Mouse (Mus musculus) testis, adult 2 months (tissue): ENCODE data around the gene Olfr181. TPM values are rescaled to one million over a fixed set of nuclear protein-coding genes. Genes with fewer than 3 reads are reported as not detected.

Experiments used
- H3K27ac ChIP-seq: fragments of 200-500 bp; 2 replicates; pipeline ENCODE4 v1.5.1; 2012; ENCODE audit warnings: low read depth, low read length; ENCODE audit not compliant: control insufficient read depth, insufficient read depth
- H3K27me3 ChIP-seq: fragments of 200-500 bp; 2 replicates; pipeline ENCODE4 v1.6.1; 2012; ENCODE audit warnings: mild to moderate bottlenecking, low read length, moderate library complexity; ENCODE audit not compliant: control insufficient read depth, insufficient read depth
- H3K36me3 ChIP-seq: fragments of 200-500 bp; 2 replicates; pipeline ENCODE4 v1.6.1; 2012; ENCODE audit warnings: mild to moderate bottlenecking, low read length; ENCODE audit not compliant: control insufficient read depth, insufficient read depth
- H3K4me1 ChIP-seq: fragments of 200-500 bp; 2 replicates; pipeline ENCODE4 v1.6.1; 2012; ENCODE audit warnings: low read length; ENCODE audit not compliant: control insufficient read depth, insufficient read depth
- H3K4me3 ChIP-seq: fragments of 200-500 bp; 2 replicates; pipeline ENCODE4 v1.5.1; 2012; ENCODE audit warnings: low read depth, mild to moderate bottlenecking, low read length, moderate library complexity, mixed read lengths; ENCODE audit not compliant: control insufficient read depth
- CTCF ChIP-seq: fragments of 200-500 bp; IDR thresholded peaks from 2 replicates; pipeline ENCODE4 v1.5.1; 2012; ENCODE audit warnings: low read depth, mild to moderate bottlenecking, inconsistent platforms, low read length, moderate library complexity; ENCODE audit not compliant: control insufficient read depth, insufficient read depth, insufficient replicate concordance
- POLR2A ChIP-seq: fragments of 200-500 bp; IDR thresholded peaks from 2 replicates; pipeline ENCODE4 v1.6.1; 2012; ENCODE audit warnings: low read depth, mild to moderate bottlenecking, inconsistent platforms, low read length, moderate library complexity; ENCODE audit not compliant: control insufficient read depth
- polyA plus RNA-seq: library from polyadenylated mRNA; depleted of rRNA; stranded (reverse); fragments of >200 nt; gene quantifications from 2 replicates; pipeline ENCODE4 v1.2.3, GENCODE M21; 2012; rRNA removed

Olfr181 gene
- polyA plus RNA-seq: 0.28 and 0.83 TPM in 2 replicates

GRCm38 (mm10) chr16:58928655-58929054, at the start of gene Olfr181:
Gene Olfr181, minus strand, starts transcription at chr16:58928755.
- no peaks in the 10 kb centered on the region for H3K27me3 ChIP-seq

GRCm38 (mm10) chr16:58929292-58929691, 737 bp upstream of the Olfr181 start, which contains the start of gene Olfr180:
Gene Olfr180, minus strand, starts transcription at chr16:58929392.
- no peak within 1 kb of the TSS; the same call in 1 of the 2 replicates for H3K4me3 ChIP-seq
- H3K27me3 ChIP-seq: no peaks in the 10 kb centered on the region
- TF ChIP-seq CTCF: no peak
- TF ChIP-seq POLR2A: no peak
- H3K4me1 ChIP-seq: no peaks in the 10 kb centered on the region
- no peaks in the 10 kb centered on the region for H3K36me3 ChIP-seq
- no peak within 1 kb of the TSS for H3K27ac ChIP-seq

More at GRCm38 (mm10) chr16:58928655-58929054, at the start of gene Olfr181:
- Histone ChIP-seq H3K4me3 (no peak within 1 kb of the TSS; the same call in 1 of the 2 replicates), H3K4me1 (no peaks in the 10 kb centered on the region), H3K36me3 (no peaks in the 10 kb centered on the region), H3K27ac (no peak within 1 kb of the TSS)
- TF ChIP-seq CTCF (no peak), POLR2A (no peak)

- TF ChIP-seq POLR2A (no peak), CTCF (no peak)
- no peaks in the 10 kb centered on the region for H3K36me3 ChIP-seq
- H3K4me1 ChIP-seq: no peaks in the 10 kb centered on the region
- no peaks in the 10 kb centered on the region for H3K27me3 ChIP-seq
- no peak within 1 kb of the TSS for H3K27ac ChIP-seq
- H3K4me3 ChIP-seq: no peak within 1 kb of the TSS
These were observed 36.6 kb downstream of the Olfr181 start, which contains the start of gene Olfr178 for GRCm38 (mm10) chr16:58891963-58892362. Gene Olfr178, minus strand, starts transcription at chr16:58892063.

- no peak for TF ChIP-seq CTCF
- no peak for TF ChIP-seq POLR2A
- no peaks in the 10 kb centered on the region for H3K4me1 ChIP-seq
- H3K4me3 ChIP-seq: no peak overlapping the region
- H3K27me3 ChIP-seq: no peaks in the 10 kb centered on the region
- H3K36me3 ChIP-seq: no peaks in the 10 kb centered on the region
- no peak overlapping the region for H3K27ac ChIP-seq
These were observed 44.1 kb downstream of the Olfr181 start for GRCm38 (mm10) chr16:58884416-58884815.

Other genes with a start within 250 kb of the Olfr181 start
- gene Gpr15, start 209.7 kb downstream of the Olfr181 start, polyA plus RNA-seq: 3.8 and 4.2 TPM in 2 replicates
- gene Cldnd1, start 200.8 kb downstream of the Olfr181 start, polyA plus RNA-seq: 50.2 and 50.5 TPM in 2 replicates
- gene Olfr172, start 165.6 kb downstream of the Olfr181 start, polyA plus RNA-seq: not detected in 2 replicates
- not detected in 2 replicates for gene Olfr173, start 128.5 kb downstream of the Olfr181 start, polyA plus RNA-seq
- not detected in 2 replicates for gene Olfr175-ps1, start 102.0 kb downstream of the Olfr181 start, polyA plus RNA-seq
- not detected in 2 replicates for gene Olfr177, start 54.0 kb downstream of the Olfr181 start, polyA plus RNA-seq
- gene Olfr178, start 36.7 kb downstream of the Olfr181 start, polyA plus RNA-seq: not detected in 2 replicates
- 0.27 and 0.34 TPM in 2 replicates for gene Olfr180, start 637 bp upstream of the Olfr181 start, polyA plus RNA-seq
- 0.22 and 0.28 TPM in 2 replicates for gene Olfr183, start 66.6 kb upstream of the Olfr181 start, polyA plus RNA-seq
- not detected in 2 replicates for gene Olfr186, start 101.5 kb upstream of the Olfr181 start, polyA plus RNA-seq
- not detected in 2 replicates for gene Olfr187, start 111.0 kb upstream of the Olfr181 start, polyA plus RNA-seq
- not detected in 2 replicates for gene Olfr190, start 149.2 kb upstream of the Olfr181 start, polyA plus RNA-seq
- not detected in 2 replicates for gene Olfr191, start 161.1 kb upstream of the Olfr181 start, polyA plus RNA-seq
- gene Olfr193, start 183.1 kb upstream of the Olfr181 start, polyA plus RNA-seq: not detected in 2 replicates
- gene Olfr194, start 192.3 kb upstream of the Olfr181 start, polyA plus RNA-seq: 0.04 and 0.15 TPM in 2 replicates
- not detected in 2 replicates for gene Olfr195, start 218.3 kb upstream of the Olfr181 start, polyA plus RNA-seq
- not detected in 2 replicates for gene Olfr196, start 241.7 kb upstream of the Olfr181 start, polyA plus RNA-seq